Mouse (Mus musculus) limb, embryonic 14.5 days (tissue): ENCODE measurements around the gene Atp1a3. TPM values are rescaled to one million over a fixed set of nuclear protein-coding genes. Genes with fewer than 3 reads are reported as not detected.
"Not testable (repeated sequence)": the region's sequence is repeated elsewhere in the genome, so short reads cannot be mapped to it uniquely, and the experiment has no call there.

Experiments used
- ATAC-seq: fragments of 200-750 bp; cut with Nextera tagmentation; 2 replicates; pipeline ENCODE4 v1.8.0; 2017; ENCODE audit warnings: low read depth, moderate number of reproducible peaks, moderate TSS enrichment; ENCODE audit not compliant: low FRiP score
- DNase-seq: peaks from one replicate; pipeline ENCODE4 v3.0.0-alpha.2; 2015; ENCODE audit warnings: low spot score
- H3K27ac ChIP-seq: fragments of 300-500 bp; sonication (generic); replicated peaks from 2 replicates; pipeline ENCODE4 v1.5.1; 2014; ENCODE audit warnings: low read depth, mild to moderate bottlenecking, low read length, moderate library complexity, mixed read lengths
- H3K27me3 ChIP-seq: fragments of 300-500 bp; sonication (generic); 2 replicates; pipeline ENCODE4 v1.6.1; 2014; ENCODE audit warnings: low read length, mixed read lengths; ENCODE audit not compliant: control insufficient read depth, insufficient read depth
- H3K36me3 ChIP-seq: fragments of 300-500 bp; sonication (generic); 2 replicates; pipeline ENCODE4 v1.6.1; 2014; ENCODE audit warnings: mild to moderate bottlenecking, low read length, moderate library complexity, mixed read lengths; ENCODE audit not compliant: control insufficient read depth, insufficient read depth
- H3K4me1 ChIP-seq: fragments of 300-500 bp; sonication (generic); 2 replicates; pipeline ENCODE4 v1.6.1; 2014; ENCODE audit warnings: antibody characterized with exemption, low read length, mixed read lengths; ENCODE audit not compliant: control insufficient read depth, insufficient read depth
- H3K4me2 ChIP-seq: fragments of 300-500 bp; sonication (generic); replicated peaks from 2 replicates; pipeline ENCODE4 v1.6.1; 2014; ENCODE audit warnings: low read depth, mild to moderate bottlenecking, low read length, moderate library complexity; ENCODE audit not compliant: severe bottlenecking
- H3K4me3 ChIP-seq: fragments of 300-500 bp; sonication (generic); replicated peaks from 2 replicates; pipeline ENCODE4 v1.5.1; 2014; ENCODE audit warnings: low read length
- H3K9ac ChIP-seq: fragments of 300-500 bp; sonication (generic); 2 replicates; pipeline ENCODE4 v1.6.1; 2014; ENCODE audit warnings: mild to moderate bottlenecking, low read depth, low read length, moderate library complexity; ENCODE audit not compliant: severe bottlenecking
- H3K9me3 ChIP-seq: fragments of 300-500 bp; sonication (generic); 2 replicates; pipeline ENCODE4 v1.6.1; 2016; ENCODE audit warnings: low read length; ENCODE audit not compliant: control insufficient read depth
- POLR2A ChIP-seq: fragments of 200-500 bp; IDR thresholded peaks from 2 replicates; pipeline ENCODE4 v1.8.0; 2012; ENCODE audit warnings: inconsistent platforms, mild to moderate bottlenecking, moderate library complexity, borderline replicate concordance; ENCODE audit not compliant: insufficient read depth, insufficient read length; ENCODE audit errors: extremely low read depth
- WGBS: fragments of 180-500 bp; shearing (Covaris S2); extraction: QIAGEN DNeasy Blood & Tissue Kit; methylation state at CpG from one replicate; pipeline ENCODE4 v1.1.7; 2014; 5-methylcytosine and 5-hydroxymethylcytosine counted together
- polyA plus RNA-seq, 2 experiments: library from polyadenylated mRNA; depleted of rRNA in 1 of 2; stranded (reverse) in 1 of 2; unstranded in 1 of 2; fragments of >200 nt; fragmentation: Nextera tagmentation in 1 of 2; extraction: Ambion mirVana in 1 of 2; gene quantifications; 2 replicates each; pipeline versions ENCODE4 v1.2.1 to v1.2.3; 2012 to 2014

The Atp1a3 gene
- polyA plus RNA-seq (2012; rRNA removed) (0.84 and 1.1 TPM in 2 replicates), polyA plus RNA-seq (2014; fragmentation: Nextera tagmentation; extraction: Ambion mirVana) (0.54 and 0.69 TPM in 2 replicates)

- H3K4me1 ChIP-seq, result 0 out of 2 replicates have a peak, but pooled peaks cover 10% of the 10 kb centered on the region
- H3K4me2 ChIP-seq, result peak within 1 kb of the TSS; percentile 66
- H3K36me3 ChIP-seq, result no peaks in the 10 kb centered on the region
- peak within 1 kb of the TSS; percentile 38 for H3K4me3 ChIP-seq
- no peak within 1 kb of the TSS for H3K27ac ChIP-seq
- H3K9ac ChIP-seq, result no peak within 1 kb of the TSS; the same call in 1 of the 2 replicates
- no peaks in the 10 kb centered on the region for H3K9me3 ChIP-seq
- WGBS, result 1% methylated on average over 48 of the region's 54 CpGs
- no peak for DNase-seq
- no peak for TF ChIP-seq POLR2A
- peak; percentile 66 for ATAC-seq
- peaks cover 62% of the 10 kb centered on the region for H3K27me3 ChIP-seq
Observed at GRCm38 (mm10) chr7:25005421-25006065, at the start of gene Atp1a3. Atp1a3 (minus strand) TSS chr7:25005958.

GRCm38 (mm10) chr7:25052587-25052986 lies 46.8 kb upstream of the Atp1a3 start:
- H3K27ac ChIP-seq, result no peak overlapping the region
- no peak overlapping the region for H3K4me3 ChIP-seq
- no peaks in the 10 kb centered on the region for H3K27me3 ChIP-seq
- H3K4me1 ChIP-seq, result no peaks in the 10 kb centered on the region
- H3K9ac ChIP-seq, result no peak overlapping the region
- no peak for DNase-seq
- no peak overlapping the region for H3K4me2 ChIP-seq
- no peak for ATAC-seq
- WGBS, result 87% methylated on average over 3 of the region's 3 CpGs
- TF ChIP-seq POLR2A, result no peak
- H3K9me3 ChIP-seq, result no peaks in the 10 kb centered on the region
- peaks cover 84% of the 10 kb centered on the region for H3K36me3 ChIP-seq

GRCm38 (mm10) chr7:25049295-25049930 lies 43.7 kb upstream of the Atp1a3 start:
- H3K36me3 ChIP-seq, result peaks cover 81% of the 10 kb centered on the region
- WGBS, result 89% methylated on average over 16 of the region's 16 CpGs
- no peak for ATAC-seq

GRCm38 (mm10) chr7:25047363-25047762 lies 41.6 kb upstream of the Atp1a3 start:
- peaks cover 80% of the 10 kb centered on the region for H3K36me3 ChIP-seq
- H3K27me3 ChIP-seq, result no peaks in the 10 kb centered on the region
- H3K9ac ChIP-seq, result no peak overlapping the region
- DNase-seq (no peak), ATAC-seq (no peak)
- no peak for TF ChIP-seq POLR2A
- no peak overlapping the region for H3K4me3 ChIP-seq
- no peaks in the 10 kb centered on the region for H3K9me3 ChIP-seq
- H3K4me2 ChIP-seq, result no peak overlapping the region
- WGBS, result 86% methylated on average over 8 of the region's 8 CpGs
- H3K4me1 ChIP-seq, result no peaks in the 10 kb centered on the region
- no peak overlapping the region for H3K27ac ChIP-seq

More at GRCm38 (mm10) chr7:25049295-25049930, 43.7 kb upstream of the Atp1a3 start:
- no peaks in the 10 kb centered on the region for H3K9me3 ChIP-seq
- H3K4me1 ChIP-seq, result no peaks in the 10 kb centered on the region
- H3K27me3 ChIP-seq, result no peaks in the 10 kb centered on the region
- no peak overlapping the region for H3K4me3 ChIP-seq
- no peak overlapping the region for H3K4me2 ChIP-seq
- TF ChIP-seq POLR2A, result no peak
- DNase-seq, result no peak
- H3K27ac ChIP-seq, result no peak overlapping the region
- no peak overlapping the region for H3K9ac ChIP-seq

- H3K9ac ChIP-seq, H3K9me3 ChIP-seq, H3K27ac ChIP-seq, ATAC-seq, H3K4me2 ChIP-seq, H3K4me3 ChIP-seq, H3K4me1 ChIP-seq, H3K27me3 ChIP-seq, DNase-seq: not testable (repeated sequence)
- WGBS, result 83% methylated on average over 7 of the region's 7 CpGs
- peaks cover 81% of the 10 kb centered on the region for H3K36me3 ChIP-seq
Observed at GRCm38 (mm10) chr7:25044599-25044998, 38.8 kb upstream of the Atp1a3 start.
